Mouse (Mus musculus) heart, adult 2 months (tissue): ENCODE results near the gene Tbxas1.

Experiments used
- CTCF ChIP-seq: fragments of 200-600 bp; IDR thresholded peaks from 2 replicates; pipeline ENCODE4 v1.8.1; 2022; ENCODE audit warnings: antibody characterized with exemption, mild to moderate bottlenecking, moderate library complexity
- EP300 ChIP-seq: fragments of 200-500 bp; IDR thresholded peaks from 2 replicates; pipeline ENCODE4 v1.6.1; 2011; ENCODE audit warnings: low read depth, low read length, control low read depth; ENCODE audit not compliant: insufficient read depth
- POLR2A ChIP-seq: fragments of 200-500 bp; IDR thresholded peaks from 2 replicates; pipeline ENCODE4 v1.6.1; 2011; ENCODE audit warnings: mild to moderate bottlenecking, low read depth, low read length, control low read depth; ENCODE audit not compliant: insufficient read depth

DNA sequence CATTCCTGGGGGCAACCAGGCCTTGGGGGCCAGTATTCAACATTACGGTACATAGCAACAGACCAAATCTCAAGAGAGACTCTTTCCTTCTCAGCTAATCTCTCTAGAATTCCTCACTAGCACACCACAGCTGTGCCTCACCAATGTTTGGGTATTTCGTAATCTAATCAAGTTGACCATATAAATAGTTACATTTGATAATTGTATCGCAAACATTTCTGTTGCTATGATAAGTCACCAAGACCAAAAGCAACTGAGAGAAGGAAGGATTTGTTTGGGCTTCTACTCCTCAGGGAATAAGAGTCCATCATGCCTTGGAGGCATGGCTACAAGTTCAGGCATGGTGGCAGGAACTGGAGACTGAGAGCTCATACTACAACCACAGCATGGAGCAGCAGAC, 67.6 kb downstream of the Tbxas1 start:
- no peak for TF ChIP-seq CTCF
- no peak for TF ChIP-seq POLR2A
- no peak for TF ChIP-seq EP300
